Mouse (Mus musculus) hindbrain, embryonic 11.5 days (tissue): ENCODE measurements around the gene H2-K1. TPM values are rescaled to one million over a fixed set of nuclear protein-coding genes. Genes with fewer than 3 reads are reported as not detected.

Experiments
- ATAC-seq: fragments of 200-750 bp; cut with Nextera tagmentation; 2 replicates; pipeline ENCODE4 v1.8.0; 2017; ENCODE audit warnings: mild to moderate bottlenecking, moderate TSS enrichment, moderate library complexity; ENCODE audit not compliant: low FRiP score
- DNase-seq: peaks from one replicate; pipeline ENCODE4 v3.0.0-alpha.2; 2015; ENCODE audit warnings: low spot score
- H3K27ac ChIP-seq: fragments of 300-500 bp; sonication (generic); 2 replicates; pipeline ENCODE4 v1.5.1; 2014; ENCODE audit warnings: mild to moderate bottlenecking, low read depth, low read length
- H3K27me3 ChIP-seq: fragments of 300-500 bp; sonication (generic); 2 replicates; pipeline ENCODE4 v1.6.1; 2014; ENCODE audit warnings: mild to moderate bottlenecking, low read length, moderate library complexity, mixed read lengths; ENCODE audit not compliant: control insufficient read depth, insufficient read depth
- H3K36me3 ChIP-seq: fragments of 300-500 bp; sonication (generic); 2 replicates; pipeline ENCODE4 v1.6.1; 2014; ENCODE audit warnings: mild to moderate bottlenecking, low read length, moderate library complexity, mixed read lengths; ENCODE audit not compliant: control insufficient read depth, insufficient read depth
- H3K4me1 ChIP-seq: fragments of 300-500 bp; sonication (generic); replicated peaks from 2 replicates; pipeline ENCODE4 v1.6.1; 2014; ENCODE audit warnings: low read length, mixed read lengths; ENCODE audit not compliant: control insufficient read depth, insufficient read depth
- H3K4me2 ChIP-seq: fragments of 300-500 bp; sonication (generic); replicated peaks from 2 replicates; pipeline ENCODE4 v1.6.1; 2014; ENCODE audit warnings: mild to moderate bottlenecking, low read depth, low read length
- H3K4me3 ChIP-seq: fragments of 300-500 bp; sonication (generic); 2 replicates; pipeline ENCODE4 v1.5.1; 2014; ENCODE audit warnings: low read depth, low read length
- H3K9ac ChIP-seq: fragments of 300-500 bp; sonication (generic); 2 replicates; pipeline ENCODE4 v1.6.1; 2014; ENCODE audit warnings: low read depth, low read length
- H3K9me3 ChIP-seq: fragments of 300-500 bp; sonication (generic); 2 replicates; pipeline ENCODE4 v1.6.1; 2016; ENCODE audit warnings: low read length; ENCODE audit not compliant: control insufficient read depth
- WGBS: fragments of 180-500 bp; shearing (Covaris S2); extraction: QIAGEN DNeasy Blood & Tissue Kit; methylation state at CpG from one replicate; pipeline ENCODE4 v1.1.7; 2014; 5-methylcytosine and 5-hydroxymethylcytosine counted together
- polyA plus RNA-seq: library from polyadenylated mRNA; unstranded; fragments of >200 nt; fragmentation: Nextera tagmentation; extraction: Ambion mirVana; gene quantifications from 2 replicates; pipeline ENCODE4 v1.2.1, GENCODE M21; 2014

The H2-K1 gene
- polyA plus RNA-seq, 1 experiment from 2014 or later = 18.7 TPM

DNA sequence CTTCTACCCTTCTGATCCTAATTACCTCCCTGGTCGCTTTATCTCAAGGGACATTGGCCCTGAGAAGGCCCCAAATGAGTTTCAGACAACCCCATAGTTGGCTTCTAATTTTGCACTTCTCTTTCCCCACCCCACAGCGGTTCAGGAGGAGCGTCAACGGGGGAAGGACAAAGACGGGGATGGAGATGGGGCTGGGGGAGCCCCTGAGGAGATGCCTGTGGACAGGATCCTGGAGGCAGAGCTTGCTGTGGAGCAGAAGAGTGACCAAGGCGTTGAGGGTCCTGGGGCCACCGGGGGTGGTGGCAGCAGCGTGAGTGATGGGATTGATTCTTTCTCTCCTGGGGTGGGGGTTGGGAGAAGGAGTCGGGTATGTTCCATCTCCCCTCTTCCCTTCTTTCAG lies 35.4 kb upstream of the H2-K1 start:
- ATAC-seq (no peak), DNase-seq (no peak)
- no peak overlapping the region for H3K4me3 ChIP-seq
- peaks cover 3% of the 10 kb centered on the region; the same call in 1 of the 2 replicates for H3K36me3 ChIP-seq
- H3K4me2 ChIP-seq = no peak overlapping the region
- no peak overlapping the region for H3K9ac ChIP-seq
- no peak overlapping the region for H3K27ac ChIP-seq
- H3K4me1 ChIP-seq = peaks cover 12% of the 10 kb centered on the region
- no peaks in the 10 kb centered on the region for H3K9me3 ChIP-seq
- H3K27me3 ChIP-seq = no peaks in the 10 kb centered on the region
- WGBS = 93% methylated on average over 9 of the region's 9 CpGs

DNA sequence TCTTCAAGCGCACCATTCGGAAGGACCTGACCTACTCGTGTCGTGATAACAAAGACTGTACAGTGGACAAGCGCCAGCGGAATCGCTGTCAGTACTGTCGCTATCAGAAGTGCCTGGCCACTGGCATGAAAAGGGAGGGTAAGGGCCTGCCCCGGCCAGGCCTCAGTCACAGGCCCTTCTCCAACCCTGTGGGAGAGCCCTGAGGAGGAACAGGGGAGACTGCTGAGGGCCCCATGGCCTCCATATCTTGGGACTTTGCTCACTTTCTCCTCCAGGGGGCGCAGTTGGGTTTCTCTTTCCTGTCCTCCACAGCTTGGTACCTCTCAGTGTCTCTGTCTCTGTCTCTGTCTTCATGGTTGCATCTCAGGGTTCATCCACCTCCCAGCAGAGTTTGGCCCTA lies 33.9 kb upstream of the H2-K1 start:
- Histone ChIP-seq H3K4me2 (no peak overlapping the region), H3K27ac (no peak overlapping the region), H3K9me3 (no peaks in the 10 kb centered on the region), H3K36me3 (peaks cover 3% of the 10 kb centered on the region; the same call in 1 of the 2 replicates), H3K27me3 (no peaks in the 10 kb centered on the region), H3K9ac (no peak overlapping the region), H3K4me1 (peaks cover 16% of the 10 kb centered on the region), H3K4me3 (no peak overlapping the region)
- 78% methylated on average over 10 of the region's 10 CpGs for WGBS
- ATAC-seq (no peak), DNase-seq (peak; percentile 81)

DNA sequence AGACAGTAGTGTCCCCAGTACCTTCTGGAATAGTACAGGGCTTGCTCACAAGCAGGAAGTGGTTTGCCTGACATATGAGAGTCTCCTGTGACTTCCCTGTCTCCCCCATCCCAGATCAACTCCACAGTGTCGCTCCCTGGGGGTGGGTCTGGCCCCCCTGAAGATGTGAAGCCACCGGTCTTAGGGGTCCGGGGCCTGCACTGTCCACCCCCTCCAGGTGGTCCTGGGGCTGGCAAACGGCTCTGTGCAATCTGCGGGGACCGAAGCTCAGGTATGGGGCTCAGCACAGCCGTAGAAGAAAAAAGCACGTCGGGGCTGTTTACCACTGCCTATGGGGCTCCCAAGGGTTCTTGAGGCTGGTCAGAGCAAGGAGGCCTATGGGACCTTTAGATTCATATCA lies 33.3 kb upstream of the H2-K1 start:
- Histone ChIP-seq H3K4me3 (no peak overlapping the region), H3K27ac (no peak overlapping the region), H3K4me1 (peaks cover 16% of the 10 kb centered on the region), H3K9ac (no peak overlapping the region), H3K27me3 (no peaks in the 10 kb centered on the region), H3K36me3 (peaks cover 5% of the 10 kb centered on the region; the same call in 1 of the 2 replicates), H3K4me2 (no peak overlapping the region), H3K9me3 (no peaks in the 10 kb centered on the region)
- DNase-seq (no peak), ATAC-seq (no peak)
- whole genome bisulfite sequencing = 88% methylated on average over 9 of the region's 9 CpGs

DNA sequence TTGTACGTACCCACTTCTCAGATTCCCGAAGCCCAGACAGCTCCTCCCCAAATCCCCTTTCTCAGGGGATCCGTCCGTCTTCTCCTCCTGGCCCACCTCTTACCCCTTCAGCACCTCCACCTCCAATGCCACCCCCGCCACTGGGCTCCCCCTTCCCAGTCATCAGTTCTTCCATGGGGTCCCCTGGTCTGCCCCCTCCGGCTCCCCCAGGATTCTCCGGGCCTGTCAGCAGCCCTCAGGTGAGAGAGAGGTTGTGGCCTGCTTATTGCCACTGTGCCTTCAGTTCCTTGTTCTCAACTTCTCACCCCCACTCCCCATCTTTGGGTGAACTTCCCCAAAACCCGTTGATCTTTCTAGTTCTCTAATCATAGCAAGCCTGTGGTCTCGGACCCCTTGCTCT lies 32.7 kb upstream of the H2-K1 start:
- ATAC-seq (no peak), DNase-seq (no peak)
- H3K9me3 ChIP-seq = no peaks in the 10 kb centered on the region
- peaks cover 5% of the 10 kb centered on the region; the same call in 1 of the 2 replicates for H3K36me3 ChIP-seq
- H3K4me3 ChIP-seq = peak overlapping the region; percentile 92
- peaks cover 16% of the 10 kb centered on the region for H3K4me1 ChIP-seq
- WGBS = 65% methylated on average over 9 of the region's 9 CpGs
- no peak overlapping the region for H3K27ac ChIP-seq
- no peaks in the 10 kb centered on the region for H3K27me3 ChIP-seq
- H3K9ac ChIP-seq = peak overlapping the region; percentile 96; the same call in 1 of the 2 replicates
- peak overlapping the region; percentile 98 for H3K4me2 ChIP-seq

DNA sequence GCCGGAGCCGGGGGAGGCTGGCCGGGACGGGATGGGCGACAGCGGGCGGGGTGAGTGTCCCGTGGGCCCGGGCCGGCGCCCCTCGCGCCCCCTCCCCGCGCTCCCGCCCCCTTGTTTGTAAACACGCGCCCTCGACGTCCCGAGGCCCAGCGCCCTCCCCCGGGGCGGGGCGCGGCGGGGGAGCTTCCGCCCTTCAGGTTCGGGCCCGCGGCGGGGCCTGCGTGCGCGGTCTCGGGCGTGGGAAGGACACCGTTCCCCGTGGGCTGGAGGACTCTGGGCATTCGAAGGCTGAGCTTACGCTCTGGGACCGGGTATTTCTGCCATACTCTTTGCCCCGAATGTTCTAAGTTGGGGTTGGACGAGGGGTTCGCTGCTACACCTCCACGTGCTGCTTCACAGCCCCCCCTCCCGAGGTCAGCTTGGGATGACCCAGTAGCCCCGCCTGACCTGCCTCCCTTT lies 32.1 kb upstream of the H2-K1 start:
- H3K4me3 ChIP-seq = peak overlapping the region; percentile 92
- H3K9me3 ChIP-seq = no peaks in the 10 kb centered on the region
- H3K4me1 ChIP-seq = peaks cover 16% of the 10 kb centered on the region
- WGBS = under 1% methylated on average over 34 of the region's 48 CpGs
- H3K27ac ChIP-seq = peak overlapping the region; percentile 97
- H3K9ac ChIP-seq = peak overlapping the region; percentile 96
- H3K36me3 ChIP-seq = peaks cover 5% of the 10 kb centered on the region; the same call in 1 of the 2 replicates
- H3K4me2 ChIP-seq = peak overlapping the region; percentile 98
- ATAC-seq = 0 out of 2 replicates have a peak, but pooled peaks have one; percentile 0
- H3K27me3 ChIP-seq = no peaks in the 10 kb centered on the region
- no peak for DNase-seq

DNA sequence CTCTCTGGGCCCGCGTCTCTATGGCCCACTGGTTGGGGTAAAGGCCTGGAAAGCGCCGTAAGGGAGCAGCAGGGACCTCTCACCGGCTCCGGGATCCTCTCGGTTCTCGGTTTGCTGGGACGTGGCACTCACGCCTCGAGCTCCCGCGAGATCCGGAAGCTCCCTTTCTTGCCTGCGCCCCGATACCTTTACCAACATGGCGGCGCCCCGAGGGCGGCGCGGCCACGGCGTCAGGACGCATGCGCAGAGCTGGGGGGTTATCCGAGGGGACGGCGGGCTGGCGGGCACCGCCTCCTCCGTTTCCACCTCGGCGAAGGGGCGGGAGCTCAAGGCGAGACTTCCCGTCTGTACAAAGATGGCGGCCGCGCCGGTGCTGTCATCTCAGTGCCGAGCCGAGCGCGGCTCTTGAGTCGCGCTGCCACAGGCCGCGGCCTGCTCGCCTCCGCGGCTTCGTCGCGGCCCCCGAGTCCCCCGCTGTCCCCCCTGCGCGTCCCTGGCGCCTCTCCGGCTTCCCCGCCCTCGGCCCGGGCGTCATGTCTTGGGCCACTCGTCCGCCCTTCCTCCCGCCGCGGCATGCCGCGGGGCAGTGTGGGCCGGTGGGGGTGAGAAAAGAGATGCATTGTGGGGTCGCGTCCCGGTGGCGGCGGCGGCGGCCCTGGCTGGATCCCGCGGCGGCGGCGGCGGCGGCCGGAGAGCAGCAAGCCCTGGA lies 31.5 kb upstream of the H2-K1 start, which contains the start of the genes Slc39a7 and Rxrb:
Slc39a7 (minus strand) TSS at position 218 of the 709 bp plus-strand sequence.
Rxrb (plus strand) TSS at position 348 of the 709 bp plus-strand sequence.
- H3K27ac ChIP-seq = peak within 1 kb of the TSS; percentile 97
- H3K4me1 ChIP-seq = peaks cover 22% of the 10 kb centered on the region
- H3K27me3 ChIP-seq = no peaks in the 10 kb centered on the region
- under 1% methylated on average over 63 of the region's 88 CpGs for WGBS
- ATAC-seq (peak; percentile 74), DNase-seq (peak; percentile 99)
- H3K9ac ChIP-seq = peak within 1 kb of the TSS; percentile 96
- no peaks in the 10 kb centered on the region for H3K9me3 ChIP-seq
- peaks cover 5% of the 10 kb centered on the region; the same call in 1 of the 2 replicates for H3K36me3 ChIP-seq
- H3K4me2 ChIP-seq = peak within 1 kb of the TSS; percentile 98
- peak within 1 kb of the TSS; percentile 92 for H3K4me3 ChIP-seq

DNA sequence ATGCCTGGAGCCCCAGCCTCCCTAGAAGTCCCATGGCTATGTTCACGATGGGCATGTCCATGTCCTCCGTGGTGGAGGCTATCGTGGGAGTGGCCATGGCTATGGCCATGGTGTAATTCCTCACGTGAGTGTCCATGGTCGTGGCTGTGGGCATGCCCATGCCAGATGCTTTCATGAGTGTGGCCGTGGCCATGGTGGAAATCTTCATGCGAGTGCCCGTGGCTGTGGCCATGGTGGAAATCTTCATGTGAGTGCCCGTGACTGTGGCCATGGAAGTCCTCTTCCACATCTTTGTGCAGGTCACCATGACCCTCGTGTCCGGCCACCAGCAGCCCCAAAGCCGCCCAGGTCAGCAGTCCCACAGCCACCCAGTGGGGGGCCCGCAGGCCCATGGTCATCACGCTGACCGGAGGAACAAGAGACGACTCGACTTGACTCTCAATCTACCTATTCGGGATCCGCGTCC lies 30.7 kb upstream of the H2-K1 start:
- Histone ChIP-seq H3K4me2 (peak overlapping the region; percentile 98), H3K4me1 (peaks cover 29% of the 10 kb centered on the region), H3K4me3 (peak overlapping the region; percentile 92), H3K9me3 (no peaks in the 10 kb centered on the region), H3K9ac (peak overlapping the region; percentile 96), H3K27me3 (no peaks in the 10 kb centered on the region), H3K27ac (peak overlapping the region; percentile 97), H3K36me3 (peaks cover 5% of the 10 kb centered on the region; the same call in 1 of the 2 replicates)
- DNase-seq (no peak), ATAC-seq (no peak)
- WGBS = 7% methylated on average over 20 of the region's 20 CpGs

DNA sequence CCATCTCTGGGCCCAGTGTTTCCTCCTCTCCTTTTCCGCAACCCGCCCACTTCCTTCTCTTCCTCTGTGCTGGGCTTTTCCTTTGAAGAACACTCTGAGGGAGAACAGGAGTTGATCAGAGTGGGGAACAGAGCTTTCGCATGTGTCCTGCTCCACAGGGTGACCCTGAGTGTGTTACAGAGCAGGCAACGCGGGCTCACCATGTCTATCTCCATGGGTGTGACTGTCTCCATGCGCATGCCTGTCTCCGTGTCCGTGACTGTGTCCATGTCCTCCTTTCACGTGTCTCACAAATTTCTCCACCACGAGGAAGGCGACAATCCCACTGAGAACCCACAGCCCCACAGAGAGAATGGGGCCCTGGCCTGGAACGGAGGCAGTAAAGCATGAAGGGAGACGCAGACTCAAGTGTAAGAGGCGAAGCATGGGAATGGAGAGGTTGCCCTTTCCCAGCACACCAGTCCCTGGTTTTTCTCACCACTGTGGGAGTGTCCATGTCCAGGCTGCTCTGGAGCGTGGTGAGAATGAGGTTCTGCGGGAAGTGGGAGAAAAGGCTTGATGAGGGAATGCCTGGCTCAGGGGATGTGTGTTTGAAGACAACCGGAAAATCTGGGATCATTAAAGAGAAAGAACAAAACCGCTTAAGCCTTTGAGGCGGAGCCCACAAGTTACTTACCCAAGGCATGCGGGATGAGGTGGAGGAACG lies 29.9 kb upstream of the H2-K1 start:
- Histone ChIP-seq H3K4me3 (peak overlapping the region; percentile 92), H3K4me2 (peak overlapping the region; percentile 98), H3K4me1 (peaks cover 32% of the 10 kb centered on the region), H3K27ac (peak overlapping the region; percentile 97; the same call in 1 of the 2 replicates), H3K9me3 (no peaks in the 10 kb centered on the region), H3K9ac (peak overlapping the region; percentile 96), H3K27me3 (no peaks in the 10 kb centered on the region), H3K36me3 (peaks cover 5% of the 10 kb centered on the region; the same call in 1 of the 2 replicates)
- DNase-seq (no peak), ATAC-seq (no peak)
- WGBS = 74% methylated on average over 21 of the region's 21 CpGs
